Mouse (Mus musculus) neural tube, embryonic 15.5 days (tissue): ENCODE data around the gene Zbtb5. TPM values are rescaled to one million over a fixed set of nuclear protein-coding genes. Genes with fewer than 3 reads are reported as not detected.
"Not testable (repeated sequence)": the region's sequence is repeated elsewhere in the genome, so short reads cannot be mapped to it uniquely, and the experiment has no call there.

Experiments
- ATAC-seq: fragments of 200-750 bp; cut with Nextera tagmentation; 2 replicates; pipeline ENCODE4 v1.8.0; 2017; ENCODE audit warnings: mild to moderate bottlenecking, moderate TSS enrichment, moderate library complexity; ENCODE audit not compliant: low FRiP score
- H3K27ac ChIP-seq: fragments of 300-500 bp; sonication (generic); replicated peaks from 2 replicates; pipeline ENCODE4 v1.5.1; 2015; ENCODE audit warnings: mild to moderate bottlenecking, inconsistent platforms
- H3K27me3 ChIP-seq: fragments of 300-500 bp; sonication (generic); replicated peaks from 2 replicates; pipeline ENCODE4 v1.6.1; 2015; ENCODE audit warnings: inconsistent platforms
- H3K36me3 ChIP-seq: fragments of 300-500 bp; sonication (generic); 2 replicates; pipeline ENCODE4 v1.6.1; 2015; ENCODE audit warnings: inconsistent platforms
- H3K4me1 ChIP-seq: fragments of 300-500 bp; sonication (generic); 2 replicates; pipeline ENCODE4 v1.6.1; 2015; ENCODE audit warnings: inconsistent platforms
- H3K4me2 ChIP-seq: fragments of 300-500 bp; sonication (generic); 2 replicates; pipeline ENCODE4 v1.6.1; 2015; ENCODE audit warnings: inconsistent platforms, mild to moderate bottlenecking, moderate library complexity
- H3K4me3 ChIP-seq: fragments of 300-500 bp; sonication (generic); replicated peaks from 2 replicates; pipeline ENCODE4 v1.5.1; 2015; ENCODE audit warnings: mild to moderate bottlenecking, inconsistent platforms
- H3K9ac ChIP-seq: fragments of 300-500 bp; sonication (generic); replicated peaks from 2 replicates; pipeline ENCODE4 v1.6.1; 2015; ENCODE audit warnings: mild to moderate bottlenecking, inconsistent platforms
- H3K9me3 ChIP-seq: fragments of 300-500 bp; sonication (generic); replicated peaks from 2 replicates; pipeline ENCODE4 v1.6.1; 2016; ENCODE audit warnings: inconsistent platforms
- WGBS: fragments of 180-500 bp; shearing (Covaris S2); methylation state at CpG from one replicate; pipeline ENCODE4 v1.1.7; 2015; ENCODE audit warnings: mixed read lengths; 5-methylcytosine and 5-hydroxymethylcytosine counted together
- polyA plus RNA-seq: library from polyadenylated mRNA; unstranded; fragments of >200 nt; fragmentation: Nextera tagmentation; extraction: Ambion mirVana; gene quantifications from 2 replicates; pipeline ENCODE4 v1.2.1, GENCODE M21; 2015

Gene Zbtb5
- polyA plus RNA-seq, 1 experiment from 2014 or later: 34.2 TPM

DNA sequence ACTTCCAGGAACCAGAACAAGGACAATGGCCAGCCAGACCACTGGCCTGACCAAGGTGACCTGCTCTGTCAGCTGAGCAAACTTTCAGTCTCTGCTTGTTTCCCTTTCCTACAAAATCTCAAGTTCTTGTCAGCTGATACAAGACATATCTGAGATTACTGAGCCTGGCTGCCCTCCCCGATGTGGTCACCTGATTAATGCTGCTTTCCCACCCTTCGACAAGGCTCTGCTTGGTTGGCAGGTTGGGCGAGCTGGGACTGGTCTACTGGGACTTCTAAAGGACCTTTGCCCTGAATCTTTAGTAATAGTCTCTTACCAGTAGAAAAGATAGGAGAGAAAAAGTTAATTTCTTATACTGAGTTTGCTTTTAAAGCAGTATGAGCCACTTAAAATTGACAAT lies 6.8 kb downstream of the Zbtb5 start:
- Histone ChIP-seq H3K27me3 (no peaks in the 10 kb centered on the region), H3K4me1 (peaks cover 10% of the 10 kb centered on the region), H3K4me3 (no peak overlapping the region), H3K27ac (no peak overlapping the region), H3K4me2 (no peak overlapping the region), H3K9me3 (no peaks in the 10 kb centered on the region), H3K36me3 (no peaks in the 10 kb centered on the region), H3K9ac (no peak overlapping the region)
- 91% methylated on average over 3 of the region's 3 CpGs for whole genome bisulfite sequencing
- ATAC-seq: no peak

DNA sequence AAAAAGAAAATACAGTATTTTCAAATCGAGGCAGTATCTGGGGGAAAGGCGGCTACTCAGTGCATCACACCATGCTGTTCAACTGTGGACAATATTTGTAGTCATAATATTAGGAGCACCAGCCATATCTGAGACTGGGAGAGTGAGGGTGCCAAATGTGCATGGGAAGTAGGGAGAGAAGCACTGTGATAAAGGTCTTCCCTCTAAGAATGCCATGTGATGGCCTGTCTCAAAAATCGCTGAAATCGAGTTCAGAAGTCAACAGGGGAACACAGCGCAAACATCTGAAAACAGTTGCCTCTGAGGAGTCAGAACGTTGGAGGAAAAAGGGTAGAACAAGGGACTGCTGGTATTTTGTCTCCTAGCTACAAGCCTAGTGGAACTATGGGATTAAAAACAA lies 12.2 kb downstream of the Zbtb5 start:
- no peaks in the 10 kb centered on the region for H3K27me3 ChIP-seq
- H3K4me2 ChIP-seq: no peak overlapping the region
- H3K4me1 ChIP-seq: peaks cover 22% of the 10 kb centered on the region
- H3K27ac ChIP-seq: no peak overlapping the region
- H3K9ac ChIP-seq: no peak overlapping the region
- no peak overlapping the region for H3K4me3 ChIP-seq
- 90% methylated on average over 6 of the region's 6 CpGs for WGBS
- H3K9me3 ChIP-seq: no peaks in the 10 kb centered on the region
- H3K36me3 ChIP-seq: no peaks in the 10 kb centered on the region
- no peak for ATAC-seq

- no peak for ATAC-seq
- Histone ChIP-seq H3K9ac (no peak overlapping the region), H3K27me3 (no peaks in the 10 kb centered on the region), H3K27ac (no peak overlapping the region), H3K4me2 (no peak overlapping the region), H3K4me3 (no peak overlapping the region), H3K36me3 (peaks cover 14% of the 10 kb centered on the region), H3K9me3 (no peaks in the 10 kb centered on the region), H3K4me1 (peaks cover 22% of the 10 kb centered on the region)
- 63% methylated on average over 3 of the region's 3 CpGs for WGBS
These were observed 14.1 kb downstream of the Zbtb5 start for GRCm38 (mm10) chr4:44998071-44998470.

DNA sequence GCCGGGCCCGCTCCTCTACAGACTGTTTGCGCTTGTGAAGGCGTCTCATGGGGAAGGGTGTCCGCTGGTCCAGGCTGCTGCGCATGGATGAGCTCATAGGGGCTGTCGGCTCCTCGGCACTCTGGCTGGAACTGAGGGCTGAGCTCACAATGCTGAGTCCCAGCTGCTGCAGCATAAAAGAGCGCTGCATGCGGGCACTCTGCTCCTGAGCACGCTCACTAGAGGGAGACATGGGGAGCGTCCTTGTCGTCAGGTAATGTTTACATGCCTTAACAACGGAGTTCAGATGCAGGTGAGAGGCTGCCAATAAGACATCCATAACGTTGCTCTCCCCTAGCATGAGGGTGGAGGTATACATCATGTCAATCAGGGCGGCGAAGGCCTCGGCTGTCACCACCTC lies 17.4 kb downstream of the Zbtb5 start:
- Histone ChIP-seq H3K9me3 (no peaks in the 10 kb centered on the region), H3K4me2 (no peak overlapping the region), H3K9ac (no peak overlapping the region), H3K4me3 (no peak overlapping the region), H3K27ac (no peak overlapping the region), H3K4me1 (peaks cover 22% of the 10 kb centered on the region), H3K36me3 (peaks cover 31% of the 10 kb centered on the region), H3K27me3 (no peaks in the 10 kb centered on the region)
- no peak for ATAC-seq
- WGBS: 80% methylated on average over 18 of the region's 18 CpGs

DNA sequence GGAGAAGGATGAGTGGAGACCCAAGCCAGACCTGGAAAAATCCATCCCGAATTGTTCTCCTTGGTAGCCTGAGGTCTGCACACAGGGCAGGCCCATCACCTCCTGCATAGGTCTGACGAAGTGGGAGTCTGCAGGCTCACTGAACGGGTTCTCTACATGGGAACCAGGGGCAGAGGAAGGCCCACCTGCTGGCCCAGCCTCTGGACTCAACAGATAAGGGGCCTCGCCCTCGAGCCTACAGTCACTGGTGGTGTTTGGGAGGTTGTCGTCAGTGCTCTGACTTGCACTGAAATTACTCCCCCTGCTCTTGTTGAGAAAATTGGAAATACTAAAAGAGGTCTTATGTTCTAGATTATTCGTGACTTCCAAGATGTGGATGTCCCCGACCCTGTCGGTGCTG lies 18.4 kb downstream of the Zbtb5 start:
- Histone ChIP-seq H3K36me3 (peaks cover 39% of the 10 kb centered on the region), H3K4me3 (no peak overlapping the region), H3K4me1 (peaks cover 14% of the 10 kb centered on the region), H3K27me3 (no peaks in the 10 kb centered on the region), H3K9me3 (no peaks in the 10 kb centered on the region), H3K9ac (no peak overlapping the region), H3K27ac (no peak overlapping the region), H3K4me2 (no peak overlapping the region)
- WGBS: 94% methylated on average over 9 of the region's 9 CpGs
- ATAC-seq: no peak

- not testable (repeated sequence) for H3K4me2 ChIP-seq, H3K27ac ChIP-seq, H3K27me3 ChIP-seq, H3K4me3 ChIP-seq, H3K9me3 ChIP-seq, H3K9ac ChIP-seq, ATAC-seq
- Histone ChIP-seq H3K4me1 (peaks cover 11% of the 10 kb centered on the region), H3K36me3 (peaks cover 43% of the 10 kb centered on the region)
- WGBS: 86% methylated on average over 14 of the region's 14 CpGs
These were observed 19.0 kb downstream of the Zbtb5 start for GRCm38 (mm10) chr4:44993179-44993578.

DNA sequence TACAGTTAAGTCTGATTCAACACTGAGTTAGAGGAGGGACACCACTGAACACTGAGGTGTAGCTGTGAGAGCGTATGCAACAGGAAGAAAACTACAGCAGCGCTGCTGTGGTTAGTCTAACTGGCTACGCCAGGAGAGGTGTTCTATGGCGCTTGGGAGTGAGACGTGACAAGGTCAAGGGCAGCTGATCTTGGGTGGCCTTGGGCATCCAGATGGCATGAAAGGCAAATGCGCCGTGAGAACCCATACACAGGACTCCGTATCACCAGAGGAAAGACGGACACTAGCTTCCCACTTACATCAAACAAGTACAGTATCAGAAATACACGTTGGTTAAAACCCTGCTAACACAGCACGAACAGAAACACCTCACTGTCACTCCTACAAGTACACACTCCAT lies 19.9 kb downstream of the Zbtb5 start:
- H3K4me3 ChIP-seq, H3K4me2 ChIP-seq, H3K4me1 ChIP-seq, H3K9ac ChIP-seq, H3K9me3 ChIP-seq, H3K27me3 ChIP-seq, ATAC-seq, H3K27ac ChIP-seq: not testable (repeated sequence)
- H3K36me3 ChIP-seq: peaks cover 48% of the 10 kb centered on the region
- WGBS: 93% methylated on average over 11 of the region's 11 CpGs

GRCm38 (mm10) chr4:44990560-44990959 lies 21.7 kb downstream of the Zbtb5 start:
- Histone ChIP-seq H3K4me3 (no peak overlapping the region), H3K9me3 (no peaks in the 10 kb centered on the region), H3K9ac (no peak overlapping the region), H3K4me2 (no peak overlapping the region), H3K36me3 (peaks cover 49% of the 10 kb centered on the region), H3K27me3 (no peaks in the 10 kb centered on the region), H3K27ac (no peak overlapping the region), H3K4me1 (no peaks in the 10 kb centered on the region)
- no peak for ATAC-seq
- WGBS: 91% methylated on average over 5 of the region's 5 CpGs

DNA sequence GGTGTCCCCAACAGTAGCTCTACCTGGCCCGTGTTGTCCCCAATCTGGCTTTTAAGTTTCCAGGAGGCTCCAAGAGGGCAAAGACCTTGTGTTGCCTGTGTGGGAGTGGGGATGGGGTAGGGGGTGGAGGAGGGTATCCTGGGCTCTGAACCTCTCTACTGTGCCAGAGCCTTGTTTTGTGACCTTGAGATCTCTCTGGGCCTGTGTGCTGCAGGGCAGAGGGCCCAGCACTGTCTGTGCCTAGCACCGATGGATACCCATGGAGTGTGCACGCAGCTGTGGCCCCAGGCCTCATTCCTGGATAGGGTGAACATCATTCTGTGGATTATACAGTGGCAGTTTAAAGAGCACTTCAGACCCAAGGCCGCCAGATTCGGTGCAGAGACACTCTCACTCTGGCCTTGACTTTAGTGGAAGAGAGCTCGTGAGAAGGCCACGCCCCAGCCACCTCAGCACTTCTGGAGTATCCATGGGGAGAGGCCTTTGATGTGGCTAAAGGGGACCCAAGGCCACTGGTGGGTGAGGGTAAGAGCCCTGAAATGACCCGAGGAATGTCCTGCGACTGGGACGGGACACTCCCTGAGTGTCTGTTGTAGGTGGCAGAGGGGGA lies 29.0 kb downstream of the Zbtb5 start:
- ATAC-seq: no peak
- Histone ChIP-seq H3K27ac (no peak overlapping the region), H3K4me2 (no peak overlapping the region), H3K9ac (no peak overlapping the region), H3K4me1 (peaks cover 32% of the 10 kb centered on the region), H3K36me3 (peaks cover 6% of the 10 kb centered on the region), H3K9me3 (no peaks in the 10 kb centered on the region), H3K4me3 (no peak overlapping the region), H3K27me3 (no peaks in the 10 kb centered on the region)
- 89% methylated on average over 10 of the region's 10 CpGs for WGBS

DNA sequence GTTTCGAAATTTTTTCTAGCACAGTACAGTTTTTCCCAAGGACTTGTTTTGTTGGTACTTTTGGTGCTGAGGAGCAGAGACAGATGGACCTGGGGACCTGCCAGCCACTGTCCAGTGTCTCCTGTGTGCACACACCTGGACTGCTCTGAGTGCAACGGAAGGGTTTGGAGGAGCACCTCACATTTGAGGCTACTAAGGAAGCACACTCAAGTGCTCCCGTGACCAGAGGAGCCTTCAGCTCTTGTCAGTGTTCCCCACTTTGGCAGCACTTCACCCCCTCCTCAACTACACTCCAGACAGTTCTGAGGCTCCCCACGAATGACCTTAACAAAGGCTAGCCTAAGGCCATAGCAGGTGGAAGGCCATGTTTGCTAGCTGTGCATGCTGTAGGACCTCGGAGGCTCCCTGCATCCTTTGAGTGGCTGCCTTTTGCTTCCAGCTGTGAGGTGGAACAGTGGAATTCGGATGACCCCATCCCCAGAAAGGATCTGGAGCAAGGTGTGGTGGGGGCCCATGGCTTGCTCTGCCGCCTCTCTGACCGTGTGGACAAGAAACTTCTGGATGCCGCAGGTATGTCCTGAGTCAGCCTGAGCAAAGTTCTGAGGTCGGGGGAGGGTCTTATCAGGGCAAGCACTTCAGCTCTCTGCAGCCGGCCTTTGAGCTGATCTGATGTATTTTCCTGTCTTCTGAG lies 29.6 kb downstream of the Zbtb5 start:
- peak overlapping the region; percentile 97 for H3K4me2 ChIP-seq
- no peak for ATAC-seq
- H3K27ac ChIP-seq: no peak overlapping the region
- no peak overlapping the region for H3K9ac ChIP-seq
- WGBS: 76% methylated on average over 11 of the region's 11 CpGs
- H3K36me3 ChIP-seq: peaks cover 3% of the 10 kb centered on the region
- peaks cover 32% of the 10 kb centered on the region for H3K4me1 ChIP-seq
- no peaks in the 10 kb centered on the region for H3K9me3 ChIP-seq
- H3K27me3 ChIP-seq: no peaks in the 10 kb centered on the region
- peak overlapping the region; percentile 64; the same call in 1 of the 2 replicates for H3K4me3 ChIP-seq

DNA sequence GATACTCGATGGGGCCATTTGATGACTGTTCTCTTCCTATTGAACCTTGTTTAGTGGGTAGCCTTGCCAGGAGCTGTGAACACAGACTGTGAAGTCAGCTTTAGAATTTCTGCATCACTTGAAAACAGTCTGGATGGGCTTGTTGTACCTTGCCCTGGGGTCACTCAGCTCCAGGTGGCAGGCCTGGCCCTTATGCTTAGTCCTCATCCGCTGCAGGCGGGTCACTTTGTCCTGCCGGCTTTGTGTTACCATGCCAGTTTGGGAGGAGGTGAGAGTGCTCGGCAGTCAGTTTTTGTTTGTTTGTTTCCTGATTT lies 30.3 kb downstream of the Zbtb5 start:
- Histone ChIP-seq H3K27me3 (no peaks in the 10 kb centered on the region), H3K27ac (0 out of 2 replicates have a peak overlapping the region, but pooled peaks have one; percentile 77), H3K9ac (peak overlapping the region; percentile 67), H3K9me3 (no peaks in the 10 kb centered on the region), H3K4me3 (peak overlapping the region; percentile 64), H3K4me1 (peaks cover 32% of the 10 kb centered on the region), H3K4me2 (peak overlapping the region; percentile 97), H3K36me3 (no peaks in the 10 kb centered on the region; the same call in 1 of the 2 replicates)
- ATAC-seq: no peak
- 20% methylated on average over 5 of the region's 5 CpGs for WGBS

DNA sequence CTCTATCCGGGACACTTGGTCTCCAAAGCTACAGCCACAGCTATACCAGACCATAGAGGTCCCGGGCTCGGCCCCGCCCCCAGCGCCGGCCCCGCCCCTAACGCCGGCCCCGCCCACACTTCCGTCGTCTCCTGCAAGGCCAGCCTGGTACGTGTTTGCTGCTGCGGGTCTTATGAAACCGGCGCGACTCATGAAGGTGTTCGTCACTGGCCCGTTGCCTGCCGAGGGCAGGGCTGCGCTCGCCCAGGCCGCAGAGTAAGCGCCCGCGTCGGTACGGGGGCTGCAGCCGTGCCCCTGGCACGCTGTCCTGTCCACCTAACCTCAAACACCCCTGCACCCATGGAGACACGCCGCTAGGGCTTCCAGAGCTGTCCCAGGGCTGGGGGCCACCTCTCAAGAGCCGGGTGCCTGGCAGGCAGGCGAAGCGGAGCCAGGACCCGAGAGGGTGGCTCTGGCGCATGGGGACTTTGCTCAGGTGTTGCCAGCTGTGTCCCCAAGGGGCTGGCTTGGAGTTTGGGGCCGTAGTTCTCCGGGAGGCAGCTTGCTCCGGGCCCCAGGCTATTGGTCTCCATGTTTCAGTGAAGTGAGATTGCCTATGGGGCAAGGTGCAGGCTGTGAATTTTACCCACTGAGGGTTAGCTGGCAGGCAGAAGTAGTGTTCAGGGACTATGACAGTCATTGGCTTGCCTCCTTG lies 30.8 kb downstream of the Zbtb5 start, which contains the start of gene Grhpr:
Gene Grhpr, plus strand, starts transcription at position 116 of the 694 bp plus-strand sequence.
- peak; percentile 90 for ATAC-seq
- Histone ChIP-seq H3K4me3 (peak within 1 kb of the TSS; percentile 64), H3K9me3 (no peaks in the 10 kb centered on the region), H3K4me2 (peak within 1 kb of the TSS; percentile 97), H3K36me3 (no peaks in the 10 kb centered on the region; the same call in 1 of the 2 replicates), H3K27me3 (no peaks in the 10 kb centered on the region), H3K27ac (peak within 1 kb of the TSS; percentile 77), H3K4me1 (peaks cover 32% of the 10 kb centered on the region), H3K9ac (peak within 1 kb of the TSS; percentile 67)
- WGBS: under 1% methylated on average over 40 of the region's 40 CpGs
